9 mouse cellular contexts compared by ENCODE assay signal in the genomic region with DNA sequence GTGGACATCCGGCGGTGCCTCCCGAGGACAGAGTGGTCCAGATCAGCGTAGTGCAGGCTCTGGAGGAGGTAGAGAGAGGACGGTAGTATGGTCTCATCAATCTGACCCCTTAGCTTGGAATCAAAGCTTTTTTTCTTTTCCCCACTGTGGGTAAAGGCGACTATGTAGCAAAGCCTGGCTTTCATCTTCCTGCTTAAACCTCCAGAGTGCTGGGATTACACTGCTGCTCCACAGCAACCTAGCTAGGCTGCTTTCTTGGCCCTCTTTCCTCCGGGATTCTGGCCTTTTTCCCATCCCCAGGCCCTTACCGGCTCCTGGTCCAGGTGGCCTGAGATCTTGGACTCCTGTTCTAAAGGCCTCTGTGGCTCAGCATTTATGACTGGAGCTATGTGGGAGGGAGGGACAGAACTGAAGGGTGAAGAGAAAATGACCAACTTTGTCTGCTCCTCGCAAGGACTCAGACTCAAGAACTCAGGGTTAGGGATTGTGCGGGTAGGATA. TPM values are rescaled to one million over a fixed set of nuclear protein-coding genes. Genes with fewer than 3 reads are reported as not detected.
DNase-seq lines count a peak whose midpoint lies in the region; ATAC-seq and TF ChIP-seq lines count a peak whose summit lies in the region.
"Had no signal": no experiment of that assay in that cellular context is flagged by ENCODE, and none has a peak within 500 bp of the region (broad histone marks: within the 10 kb centered on the region; RNA-seq: fewer than 3 reads in every experiment).

No protein-coding gene starts in this region.

- no peak for DNase-seq in forebrain, embryonic 11.5 days (ENCODE audit: low spot score)
- DNase-seq in lung, postnatal 0 days (ENCODE audit: low spot score), result no peak
- no peak for DNase-seq in lung, adult 18-20 months
- DNase-seq in hindbrain, postnatal 0 days (ENCODE audit: low spot score), result no peak
- DNase-seq in urinary bladder, postnatal 25 days (ENCODE audit: low spot score), result no peak
- DNase-seq in layer of hippocampus, postnatal 25 days (ENCODE audit: extremely low spot score in 1 of 2, low spot score in 1 of 2), result no peak
- DNase-seq: left cerebral cortex, postnatal 4 days had no signal

- H3K27ac ChIP-seq in forebrain, embryonic 11.5 days (ENCODE audit: low read depth, low read length), result no peak overlapping the region
- no peak overlapping the region for H3K27ac ChIP-seq in forebrain, embryonic 15.5 days (replicated peaks)
- peak overlapping the region; percentile 83 for H3K27ac ChIP-seq in lung, postnatal 0 days (ENCODE audit: low read length)
- H3K27ac ChIP-seq in hindbrain, postnatal 0 days, result no peak overlapping the region
- H3K27ac ChIP-seq in neural tube, embryonic 14.5 days (ENCODE audit: low read depth, low read length), result no peak overlapping the region

- H3K4me2 ChIP-seq in forebrain, embryonic 11.5 days (ENCODE audit: low read depth, low read length, severe bottlenecking), result peak overlapping the region; percentile 37; the same call in 1 of the 2 replicates
- no peak overlapping the region for H3K4me2 ChIP-seq in forebrain, embryonic 15.5 days (replicated peaks)
- H3K4me2 ChIP-seq in lung, postnatal 0 days (replicated peaks; ENCODE audit: low read depth, low read length), result peak overlapping the region; percentile 70
- H3K4me2 ChIP-seq in hindbrain, postnatal 0 days (ENCODE audit: low read depth, low read length), result peak overlapping the region; percentile 54; the same call in 1 of the 2 replicates
- peak overlapping the region; percentile 40; the same call in 1 of the 2 replicates for H3K4me2 ChIP-seq in neural tube, embryonic 14.5 days (ENCODE audit: low read depth, low read length)

- ATAC-seq in forebrain, embryonic 11.5 days (replicated peaks; ENCODE audit: low FRiP score), result no peak
- no peak for ATAC-seq in forebrain, embryonic 15.5 days (replicated peaks)
- ATAC-seq in lung, postnatal 0 days, result peak; percentile 27
- ATAC-seq in hindbrain, postnatal 0 days, result no peak
- no peak for ATAC-seq in neural tube, embryonic 14.5 days (ENCODE audit: low read depth)

- H3K27me3 ChIP-seq in forebrain, embryonic 11.5 days (ENCODE audit: control insufficient read depth, insufficient read depth, low read length), result peaks cover 14% of the 10 kb centered on the region
- peaks cover 24% of the 10 kb centered on the region; the same call in 1 of the 2 replicates for H3K27me3 ChIP-seq in forebrain, embryonic 15.5 days
- 0 out of 2 replicates have a peak, but pooled peaks cover 3% of the 10 kb centered on the region for H3K27me3 ChIP-seq in lung, postnatal 0 days (replicated peaks; ENCODE audit: insufficient read depth, low read length)
- H3K27me3 ChIP-seq in hindbrain, postnatal 0 days (ENCODE audit: insufficient read depth, low read length), result peaks cover 12% of the 10 kb centered on the region
- H3K27me3 ChIP-seq in neural tube, embryonic 14.5 days (ENCODE audit: control insufficient read depth, insufficient read depth, low read length), result 0 out of 2 replicates have a peak, but pooled peaks cover 6% of the 10 kb centered on the region

- peaks cover 14% of the 10 kb centered on the region for H3K4me1 ChIP-seq in forebrain, embryonic 11.5 days (replicated peaks; ENCODE audit: control insufficient read depth, insufficient read depth, low read length)
- H3K4me1 ChIP-seq in forebrain, embryonic 15.5 days, result peaks cover 35% of the 10 kb centered on the region
- H3K4me1 ChIP-seq in lung, postnatal 0 days (ENCODE audit: insufficient read depth, low read depth, low read length), result peaks cover 12% of the 10 kb centered on the region
- peaks cover 12% of the 10 kb centered on the region; the same call in 1 of the 2 replicates for H3K4me1 ChIP-seq in hindbrain, postnatal 0 days (ENCODE audit: insufficient read depth, low read length)
- H3K4me1 ChIP-seq in neural tube, embryonic 14.5 days (ENCODE audit: control insufficient read depth, insufficient read depth, low read length), result peaks cover 22% of the 10 kb centered on the region

- TF ChIP-seq CTCF in lung, postnatal 0 days (IDR thresholded peaks at IDR 0.05), result no peak
- TF ChIP-seq CTCF in hindbrain, postnatal 0 days (IDR thresholded peaks at IDR 0.05; ENCODE audit: low read depth), result no peak

- WGBS in forebrain, embryonic 11.5 days, result 34% methylated on average over 10 of the region's 10 CpGs
- WGBS in forebrain, embryonic 15.5 days, result 36% methylated on average over 10 of the region's 10 CpGs
- WGBS in lung, postnatal 0 days, result 24% methylated on average over 10 of the region's 10 CpGs
- WGBS in hindbrain, postnatal 0 days, result 38% methylated on average over 10 of the region's 10 CpGs
- WGBS in neural tube, embryonic 14.5 days, result 42% methylated on average over 10 of the region's 10 CpGs

- TF ChIP-seq EP300 in lung, postnatal 0 days (IDR thresholded peaks at IDR 0.05), result no peak

- H3K9ac ChIP-seq in forebrain, embryonic 11.5 days (ENCODE audit: low read length), result no peak overlapping the region
- H3K9ac ChIP-seq in forebrain, embryonic 15.5 days (replicated peaks), result no peak overlapping the region
- H3K9ac ChIP-seq in lung, postnatal 0 days (replicated peaks; ENCODE audit: low read depth), result no peak overlapping the region; the same call in 1 of the 2 replicates
- no peak overlapping the region for H3K9ac ChIP-seq in hindbrain, postnatal 0 days (replicated peaks; ENCODE audit: low read length)
- no peak overlapping the region for H3K9ac ChIP-seq in neural tube, embryonic 14.5 days (replicated peaks; ENCODE audit: low read depth, low read length)

- no peaks in the 10 kb centered on the region for H3K9me3 ChIP-seq in forebrain, embryonic 11.5 days (ENCODE audit: control insufficient read depth, low read length)
- H3K9me3 ChIP-seq in forebrain, embryonic 15.5 days, result no peaks in the 10 kb centered on the region
- no peaks in the 10 kb centered on the region for H3K9me3 ChIP-seq in lung, postnatal 0 days (ENCODE audit: low read length)
- H3K9me3 ChIP-seq in hindbrain, postnatal 0 days (ENCODE audit: low read length), result no peaks in the 10 kb centered on the region
- no peaks in the 10 kb centered on the region for H3K9me3 ChIP-seq in neural tube, embryonic 14.5 days (ENCODE audit: control insufficient read depth, low read length)

- peaks cover 7% of the 10 kb centered on the region; the same call in 1 of the 2 replicates for H3K36me3 ChIP-seq in forebrain, embryonic 11.5 days (ENCODE audit: control insufficient read depth, insufficient read depth, low read length)
- H3K36me3 ChIP-seq in forebrain, embryonic 15.5 days, result peaks cover 23% of the 10 kb centered on the region; the same call in 1 of the 2 replicates
- H3K36me3 ChIP-seq in lung, postnatal 0 days (ENCODE audit: insufficient read depth, low read length), result peaks cover 7% of the 10 kb centered on the region; the same call in 1 of the 2 replicates
- no peaks in the 10 kb centered on the region; the same call in 1 of the 2 replicates for H3K36me3 ChIP-seq in hindbrain, postnatal 0 days (ENCODE audit: insufficient read depth, low read length)
- H3K36me3 ChIP-seq in neural tube, embryonic 14.5 days (ENCODE audit: control insufficient read depth, insufficient read depth, low read length), result peaks cover 9% of the 10 kb centered on the region

- H3K4me3 ChIP-seq in forebrain, embryonic 11.5 days (ENCODE audit: low read depth, low read length), result no peak overlapping the region
- no peak overlapping the region for H3K4me3 ChIP-seq in forebrain, embryonic 15.5 days
- peak overlapping the region; percentile 39 for H3K4me3 ChIP-seq in lung, postnatal 0 days (ENCODE audit: low read depth, low read length)
- H3K4me3 ChIP-seq in hindbrain, postnatal 0 days (ENCODE audit: low read length), result no peak overlapping the region
- H3K4me3 ChIP-seq in neural tube, embryonic 14.5 days (ENCODE audit: low read depth, low read length), result no peak overlapping the region

RNA-seq across cellular contexts. Expression of a gene that starts 0.8 kb away (rescaled TPM):
- 0.20 TPM in 1 of 2 replicates, not detected in the other for polyA plus RNA-seq in forebrain, embryonic 11.5 days (2014; fragmentation: Nextera tagmentation; extraction: Ambion mirVana)
- not detected in 2 replicates for polyA plus RNA-seq in forebrain, embryonic 15.5 days (2015; fragmentation: Nextera tagmentation; extraction: Ambion mirVana)
- polyA plus RNA-seq in lung, postnatal 0 days (2015; fragmentation: Nextera tagmentation; extraction: Ambion mirVana), result 3.5 and 4.9 TPM in 2 replicates
- total RNA-seq in hindbrain, postnatal 0 days (2014; rRNA removed), result not detected in 2 replicates
- polyA plus RNA-seq in hindbrain, postnatal 0 days (2015; fragmentation: Nextera tagmentation; extraction: Ambion mirVana), result not detected in 2 replicates
- not detected in 2 replicates for polyA plus RNA-seq in neural tube, embryonic 14.5 days (2014; fragmentation: Nextera tagmentation; extraction: Ambion mirVana)
- total RNA-seq in layer of hippocampus, postnatal 25 days (2021), result not detected
- total RNA-seq: left cerebral cortex, postnatal 4 days had no signal

RNA-seq across cellular contexts. Expression of a gene that starts 1.6 kb away (rescaled TPM):
- polyA plus RNA-seq in forebrain, embryonic 11.5 days (2014; fragmentation: Nextera tagmentation; extraction: Ambion mirVana), result 1.3 and 1.6 TPM in 2 replicates
- 0.15 and 0.17 TPM in 2 replicates for polyA plus RNA-seq in forebrain, embryonic 15.5 days (2015; fragmentation: Nextera tagmentation; extraction: Ambion mirVana)
- polyA plus RNA-seq in lung, postnatal 0 days (2015; fragmentation: Nextera tagmentation; extraction: Ambion mirVana), result 2.1 and 2.3 TPM in 2 replicates
- total RNA-seq in hindbrain, postnatal 0 days (2014; rRNA removed), result not detected in 2 replicates
- polyA plus RNA-seq in hindbrain, postnatal 0 days (2015; fragmentation: Nextera tagmentation; extraction: Ambion mirVana), result 0.18 TPM in 2 replicates
- polyA plus RNA-seq in neural tube, embryonic 14.5 days (2014; fragmentation: Nextera tagmentation; extraction: Ambion mirVana), result 0.12 and 0.15 TPM in 2 replicates
- total RNA-seq in layer of hippocampus, postnatal 25 days (2021), result not detected
- total RNA-seq: left cerebral cortex, postnatal 4 days had no signal

RNA-seq across cellular contexts. Expression of a gene that starts 5.6 kb away (rescaled TPM):
- polyA plus RNA-seq in forebrain, embryonic 11.5 days (2014; fragmentation: Nextera tagmentation; extraction: Ambion mirVana), result 489 and 543 TPM in 2 replicates
- 540 and 556 TPM in 2 replicates for polyA plus RNA-seq in forebrain, embryonic 15.5 days (2015; fragmentation: Nextera tagmentation; extraction: Ambion mirVana)
- 238 and 247 TPM in 2 replicates for polyA plus RNA-seq in lung, postnatal 0 days (2015; fragmentation: Nextera tagmentation; extraction: Ambion mirVana)
- 216 and 228 TPM in 2 replicates for total RNA-seq in hindbrain, postnatal 0 days (2014; rRNA removed)
- 322 and 331 TPM in 2 replicates for polyA plus RNA-seq in hindbrain, postnatal 0 days (2015; fragmentation: Nextera tagmentation; extraction: Ambion mirVana)
- polyA plus RNA-seq in neural tube, embryonic 14.5 days (2014; fragmentation: Nextera tagmentation; extraction: Ambion mirVana), result 269 and 303 TPM in 2 replicates
- 10 to 100 TPM; 19.5 to 20.7 TPM for total RNA-seq in layer of hippocampus, postnatal 25 days (2021)

RNA-seq across cellular contexts. Expression of a gene that starts 12.3 kb away (rescaled TPM):
- polyA plus RNA-seq in forebrain, embryonic 11.5 days (2014; fragmentation: Nextera tagmentation; extraction: Ambion mirVana), result 0.39 and 0.57 TPM in 2 replicates
- polyA plus RNA-seq in forebrain, embryonic 15.5 days (2015; fragmentation: Nextera tagmentation; extraction: Ambion mirVana), result 10.0 and 11.9 TPM in 2 replicates
- polyA plus RNA-seq in lung, postnatal 0 days (2015; fragmentation: Nextera tagmentation; extraction: Ambion mirVana), result 2.8 and 3.1 TPM in 2 replicates
- total RNA-seq in hindbrain, postnatal 0 days (2014; rRNA removed), result not detected in 2 replicates
- 0.44 TPM in 1 of 2 replicates, not detected in the other for polyA plus RNA-seq in hindbrain, postnatal 0 days (2015; fragmentation: Nextera tagmentation; extraction: Ambion mirVana)
- 0.46 and 0.66 TPM in 2 replicates for polyA plus RNA-seq in neural tube, embryonic 14.5 days (2014; fragmentation: Nextera tagmentation; extraction: Ambion mirVana)
- 1 to 10 TPM; 4.1 to 4.3 TPM for total RNA-seq in layer of hippocampus, postnatal 25 days (2021)

RNA-seq across cellular contexts. Expression of a gene that starts 13.4 kb away (rescaled TPM):
- polyA plus RNA-seq in forebrain, embryonic 11.5 days (2014; fragmentation: Nextera tagmentation; extraction: Ambion mirVana), result 1.7 and 1.8 TPM in 2 replicates
- polyA plus RNA-seq in forebrain, embryonic 15.5 days (2015; fragmentation: Nextera tagmentation; extraction: Ambion mirVana), result 0.46 and 0.47 TPM in 2 replicates
- 14.4 and 14.7 TPM in 2 replicates for polyA plus RNA-seq in lung, postnatal 0 days (2015; fragmentation: Nextera tagmentation; extraction: Ambion mirVana)
- 0.78 TPM in 1 of 2 replicates, not detected in the other for total RNA-seq in hindbrain, postnatal 0 days (2014; rRNA removed)
- 1.3 and 1.9 TPM in 2 replicates for polyA plus RNA-seq in hindbrain, postnatal 0 days (2015; fragmentation: Nextera tagmentation; extraction: Ambion mirVana)
- 0.84 and 1.8 TPM in 2 replicates for polyA plus RNA-seq in neural tube, embryonic 14.5 days (2014; fragmentation: Nextera tagmentation; extraction: Ambion mirVana)
- 1 to 10 TPM in 1 of 2 experiments, under 1 TPM in 1; 0.80 to 1.2 TPM for total RNA-seq in layer of hippocampus, postnatal 25 days (2021)
- total RNA-seq: left cerebral cortex, postnatal 4 days had no signal
